Mouse (Mus musculus) cerebellum, adult 2 months (tissue): ENCODE measurements at regions not wholly inside any gene's neighbourhood (a gene's known extent, or its start where the extent isn't known, plus 50 kb on each side); places are given as distances from the start of the nearest gene placed in this dataset.
"Not testable (repeated sequence)": the region's sequence is repeated elsewhere in the genome, so short reads cannot be mapped to it uniquely, and the experiment has no call there.

ENCODE experiments used
- DNase-seq, 2 experiments: peaks; one replicate each; pipeline ENCODE4 v3.0.0; 2021
- H3K27ac ChIP-seq: fragments of 200-500 bp; 2 replicates; pipeline ENCODE4 v1.5.1; 2012; ENCODE audit warnings: low read length, control low read depth, inconsistent platforms; ENCODE audit not compliant: insufficient read depth
- H3K27me3 ChIP-seq: fragments of 200-500 bp; 2 replicates; pipeline ENCODE4 v1.6.1; 2012; ENCODE audit warnings: inconsistent platforms, mild to moderate bottlenecking, low read length, moderate library complexity; ENCODE audit not compliant: control insufficient read depth, insufficient read depth
- H3K4me1 ChIP-seq: fragments of 200-500 bp; 2 replicates; pipeline ENCODE4 v1.6.1; 2011; ENCODE audit warnings: low read length; ENCODE audit not compliant: control insufficient read depth, insufficient read depth
- H3K4me3 ChIP-seq: fragments of 200-500 bp; replicated peaks from 2 replicates; pipeline ENCODE3; 2011; ENCODE audit warnings: mild to moderate bottlenecking, low read depth, low read length, control low read depth; ENCODE audit not compliant: insufficient read depth
- CTCF ChIP-seq: fragments of 200-500 bp; IDR thresholded peaks from 2 replicates; pipeline ENCODE4 v1.5.1; 2011; ENCODE audit warnings: low read depth, mild to moderate bottlenecking, control low read depth, low read length, moderate library complexity, borderline replicate concordance; ENCODE audit not compliant: insufficient read depth
- POLR2A ChIP-seq: fragments of 200-500 bp; IDR thresholded peaks from 2 replicates; pipeline ENCODE4 v1.6.1; 2011; ENCODE audit warnings: low read length, control low read depth, borderline replicate concordance; ENCODE audit not compliant: insufficient read depth
- WGBS: fragments of 180-500 bp; shearing (Covaris S2); methylation state at CpG from one replicate; pipeline ENCODE4 v1.1.7; 2018; 5-methylcytosine and 5-hydroxymethylcytosine counted together

DNA sequence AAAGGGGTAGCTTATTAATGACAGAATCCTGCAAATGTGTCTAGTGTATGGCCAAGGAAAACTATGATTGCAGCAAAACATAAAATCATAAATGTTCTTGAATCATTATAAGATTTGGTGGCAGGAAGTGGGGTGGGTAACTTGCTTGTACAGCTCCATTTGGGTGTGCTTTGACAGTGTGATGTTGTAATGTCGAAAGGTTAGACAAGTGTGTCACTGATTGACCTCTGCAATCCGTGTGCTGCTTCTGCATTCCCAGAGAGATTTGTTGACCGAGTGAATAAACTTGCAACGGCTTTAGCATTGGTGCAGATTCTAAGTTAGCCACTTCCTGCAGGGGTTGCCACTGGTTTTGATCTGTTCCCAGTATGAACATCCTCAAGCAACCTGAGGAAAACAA, 165.9 kb upstream of the Tab2 start:
- H3K27ac ChIP-seq = no peak overlapping the region
- no peak overlapping the region for H3K4me3 ChIP-seq
- TF ChIP-seq POLR2A (no peak), CTCF (no peak)
- DNase-seq = no peak
- no peaks in the 10 kb centered on the region for H3K27me3 ChIP-seq
- H3K4me1 ChIP-seq = no peaks in the 10 kb centered on the region
- 85% methylated on average over 4 of the region's 4 CpGs for WGBS

DNA sequence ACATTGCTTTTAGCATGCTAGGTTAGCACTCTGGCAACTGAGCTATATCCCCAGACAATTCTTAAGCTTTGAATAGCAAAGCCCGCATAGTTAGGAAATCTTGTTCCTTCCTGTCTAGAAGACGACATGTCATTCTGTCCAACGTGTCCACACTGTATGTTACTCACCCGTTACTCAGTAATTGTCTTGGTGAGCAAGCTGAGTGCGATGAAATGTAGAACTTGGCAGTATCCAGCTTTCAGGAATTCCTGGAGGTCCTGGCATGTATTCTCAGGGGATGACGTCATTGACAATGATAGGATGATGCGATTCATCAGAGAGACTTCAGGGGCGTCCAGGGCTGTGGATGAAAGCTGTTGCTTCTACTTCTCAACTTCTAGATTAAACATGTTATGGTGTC, 160.8 kb upstream of the Tab2 start:
- TF ChIP-seq POLR2A (no peak), CTCF (no peak)
- no peak for DNase-seq
- Histone ChIP-seq H3K4me1 (no peaks in the 10 kb centered on the region), H3K4me3 (no peak overlapping the region), H3K27me3 (no peaks in the 10 kb centered on the region), H3K27ac (no peak overlapping the region)
- WGBS = 51% methylated on average over 8 of the region's 8 CpGs

DNA sequence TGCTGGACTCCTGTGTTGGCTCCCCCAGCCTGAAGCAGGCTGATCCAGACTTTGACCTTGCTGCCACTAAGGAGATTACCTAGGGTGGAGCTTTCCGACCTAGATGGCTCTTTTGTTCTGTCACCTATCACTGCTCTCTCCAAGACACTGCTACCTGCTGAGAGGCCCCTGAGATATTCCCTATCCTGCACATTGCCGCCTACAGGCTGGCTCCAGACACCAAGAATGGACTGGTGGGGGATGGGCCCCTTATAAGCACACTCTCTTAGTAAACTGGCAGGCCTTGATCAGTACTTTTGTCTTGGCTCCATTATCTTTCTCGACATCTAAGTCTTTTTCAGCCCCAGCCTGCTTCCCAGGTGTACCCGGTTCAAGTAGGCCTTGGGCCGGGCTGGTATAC, 158.9 kb upstream of the Tab2 start:
- not testable (repeated sequence) for H3K27me3 ChIP-seq, H3K27ac ChIP-seq, DNase-seq, H3K4me1 ChIP-seq, H3K4me3 ChIP-seq
- WGBS = 75% methylated on average over 5 of the region's 5 CpGs

DNA sequence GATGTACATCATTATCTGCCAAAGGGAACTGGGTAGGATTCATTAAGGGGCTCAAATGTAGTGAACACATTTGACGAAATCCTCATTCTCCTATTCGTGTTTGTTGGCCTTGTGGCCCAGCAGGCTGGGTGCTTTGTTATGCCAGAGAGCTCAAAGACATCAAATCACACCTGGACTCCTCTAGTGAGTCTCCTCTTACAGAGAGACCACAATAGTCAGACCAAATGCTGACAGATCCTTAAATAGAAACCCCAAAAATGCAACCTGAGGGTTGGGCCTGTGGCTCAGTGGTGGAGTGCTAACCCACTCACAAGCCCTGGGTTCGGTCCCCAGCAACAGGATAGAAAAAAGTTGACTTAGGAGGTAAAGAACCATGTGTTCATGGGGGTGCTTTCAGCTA, 158.5 kb upstream of the Tab2 start:
- Histone ChIP-seq H3K4me3 (no peak overlapping the region), H3K27me3 (no peaks in the 10 kb centered on the region), H3K27ac (no peak overlapping the region), H3K4me1 (no peaks in the 10 kb centered on the region)
- no peak for DNase-seq
- WGBS = 59% methylated on average over 3 of the region's 3 CpGs
- no peak for TF ChIP-seq CTCF
- no peak for TF ChIP-seq POLR2A

DNA sequence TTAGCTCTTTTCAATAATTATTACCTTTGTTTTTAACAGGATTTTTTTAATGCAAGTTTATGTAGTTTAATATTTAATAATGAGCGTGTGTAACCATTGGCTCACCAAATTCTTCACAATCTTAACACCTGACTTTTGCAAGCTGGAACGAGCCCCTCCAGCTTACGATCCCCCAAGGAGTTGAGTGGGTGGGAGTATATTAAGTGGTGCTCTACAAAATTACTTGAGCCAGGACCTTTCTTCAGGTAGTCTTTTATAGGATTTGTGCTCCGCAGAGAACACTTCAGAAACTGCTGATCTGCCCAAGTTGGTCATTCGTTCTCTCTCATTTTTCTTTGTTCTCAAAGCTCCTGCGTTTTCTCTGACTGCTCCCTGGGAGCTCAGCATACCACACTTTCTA, 144.5 kb upstream of the Tab2 start:
- WGBS = 89% methylated on average over 6 of the region's 6 CpGs
- TF ChIP-seq POLR2A = no peak
- TF ChIP-seq CTCF = no peak
- no peak for DNase-seq
- no peaks in the 10 kb centered on the region for H3K4me1 ChIP-seq
- no peaks in the 10 kb centered on the region for H3K27me3 ChIP-seq
- H3K27ac ChIP-seq = no peak overlapping the region
- no peak overlapping the region for H3K4me3 ChIP-seq

DNA sequence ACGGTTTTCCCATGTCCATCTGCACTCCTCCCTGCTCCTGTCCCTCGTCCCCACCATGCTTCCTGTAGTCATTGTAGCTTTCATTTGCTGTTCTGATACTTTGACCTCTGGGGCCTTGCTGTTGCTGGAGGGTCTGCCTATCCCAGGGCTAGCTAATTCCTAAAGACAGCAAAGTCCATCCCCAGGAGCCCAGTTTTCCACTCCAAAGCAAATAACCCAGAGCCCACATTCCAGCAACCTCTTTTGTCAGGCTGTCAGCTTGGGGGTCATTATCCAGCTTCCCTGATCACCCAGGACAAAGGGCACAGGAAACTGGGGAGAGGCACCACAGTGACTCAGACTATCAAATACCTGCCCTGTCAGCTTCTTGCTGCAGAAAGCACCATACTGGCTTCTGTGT, 139.9 kb upstream of the Tab2 start:
- Histone ChIP-seq H3K27me3 (no peaks in the 10 kb centered on the region), H3K4me1 (no peaks in the 10 kb centered on the region; the same call in 1 of the 2 replicates)
- WGBS = 37% methylated on average over 2 of the region's 2 CpGs

DNA sequence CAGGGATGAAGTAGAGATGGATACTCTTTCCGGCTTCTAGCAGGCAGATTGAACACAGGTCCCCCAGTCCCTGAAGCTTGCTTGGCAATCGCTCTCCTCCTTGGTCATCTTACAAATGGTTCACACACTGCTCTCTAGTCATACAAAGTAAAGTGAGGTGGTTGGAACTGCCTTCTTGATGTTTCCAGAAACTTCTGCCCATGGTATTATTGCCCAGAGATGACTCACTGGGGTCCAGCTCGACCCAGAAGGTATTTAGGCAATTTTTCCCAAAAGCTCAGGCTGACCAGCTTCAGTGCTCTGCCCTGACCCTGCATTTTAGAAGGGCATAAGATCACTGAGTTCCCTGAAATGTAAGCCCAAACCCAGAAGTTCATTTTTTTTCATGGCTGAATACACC, 139.2 kb upstream of the Tab2 start:
- Histone ChIP-seq H3K27me3 (no peaks in the 10 kb centered on the region), H3K27ac (no peak overlapping the region), H3K4me3 (no peak overlapping the region), H3K4me1 (no peaks in the 10 kb centered on the region; the same call in 1 of the 2 replicates)
- DNase-seq = no peak
- 84% methylated on average over 3 of the region's 3 CpGs for WGBS
- TF ChIP-seq CTCF (no peak), POLR2A (no peak)

More for the DNA sequence above, 139.9 kb upstream of the Tab2 start:
- TF ChIP-seq POLR2A (no peak), CTCF (no peak)
- no peak for DNase-seq
- Histone ChIP-seq H3K4me3 (no peak overlapping the region), H3K27ac (no peak overlapping the region)

DNA sequence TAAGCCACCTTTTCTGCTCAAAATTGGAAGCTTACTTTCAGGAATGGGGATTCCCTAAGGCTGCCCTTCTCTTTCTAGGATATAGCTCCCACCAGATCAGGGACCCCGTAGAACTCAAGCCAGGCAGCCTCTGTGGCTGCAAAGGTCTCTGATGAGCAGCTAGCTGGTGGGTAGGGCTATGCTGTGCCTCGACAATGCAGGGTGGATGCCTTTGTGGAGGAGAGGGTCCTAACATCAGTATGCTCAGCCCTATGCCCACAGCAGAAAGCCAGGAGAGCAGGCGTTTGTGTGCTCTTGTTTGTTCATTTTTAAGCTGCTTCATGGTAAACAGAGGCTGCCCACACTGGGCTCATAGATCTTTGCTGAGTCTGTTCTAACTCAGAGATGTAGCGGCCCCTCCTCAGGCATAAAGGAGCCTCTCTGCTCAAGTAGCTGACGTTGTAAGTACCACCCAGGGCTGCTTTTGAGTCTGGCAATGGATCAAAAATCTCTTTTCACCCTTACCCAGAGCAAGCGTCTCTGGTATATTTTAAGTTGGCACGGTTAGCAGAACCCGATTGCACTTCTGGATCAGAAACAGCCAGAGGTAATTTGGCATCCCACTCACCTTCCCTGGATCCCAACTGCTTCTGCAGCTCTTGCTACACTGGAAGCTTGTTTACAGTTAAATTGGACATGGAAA, 136.0 kb upstream of the Tab2 start:
- no peak overlapping the region for H3K27ac ChIP-seq
- no peaks in the 10 kb centered on the region for H3K27me3 ChIP-seq
- no peak for DNase-seq
- no peak for TF ChIP-seq POLR2A
- TF ChIP-seq CTCF = no peak
- H3K4me1 ChIP-seq = no peaks in the 10 kb centered on the region; the same call in 1 of the 2 replicates
- 29% methylated on average over 8 of the region's 8 CpGs for WGBS
- no peak overlapping the region for H3K4me3 ChIP-seq

DNA sequence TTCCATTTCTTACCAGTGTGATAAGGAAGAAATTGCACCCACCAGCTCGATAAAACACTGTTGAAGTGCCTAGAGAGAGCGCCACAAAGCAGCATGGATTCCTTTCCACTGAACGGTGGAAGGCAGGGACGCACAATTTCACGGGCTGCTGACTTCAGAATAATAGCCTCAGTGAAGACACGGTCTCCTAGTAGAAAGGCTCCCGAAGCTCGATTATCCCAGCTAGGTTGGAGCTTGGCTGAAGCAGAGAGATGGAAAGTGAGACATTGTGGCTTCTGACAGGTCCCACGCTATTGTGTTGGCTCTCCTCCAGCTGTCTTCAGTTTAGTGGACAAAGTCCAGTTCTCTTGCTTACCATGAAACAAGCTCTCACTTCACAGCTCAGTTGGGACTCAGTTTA, 133.3 kb upstream of the Tab2 start:
- no peak overlapping the region for H3K27ac ChIP-seq
- no peak for DNase-seq
- TF ChIP-seq POLR2A = no peak
- 7% methylated on average over 9 of the region's 9 CpGs for WGBS
- no peaks in the 10 kb centered on the region for H3K27me3 ChIP-seq
- H3K4me3 ChIP-seq = no peak overlapping the region
- no peaks in the 10 kb centered on the region; the same call in 1 of the 2 replicates for H3K4me1 ChIP-seq
